Mouse (Mus musculus) telencephalon, adult 2 months (tissue): Measurements from ENCODE around the gene Ptpn1.

Experiments
- DNase-seq: peaks from one replicate; pipeline ENCODE4 v3.0.0-alpha.2; 2011; ENCODE audit warnings: low read depth, low spot score

Gene Ptpn1

GRCm38 (mm10) chr2:167931985-167932726, at the start of gene Ptpn1:
Gene Ptpn1, plus strand, starts transcription at chr2:167932057.
- peak; percentile 94 for DNase-seq

GRCm38 (mm10) chr2:167886485-167886884, 45.4 kb upstream of the Ptpn1 start:
- DNase-seq, result no peak

- no peak for DNase-seq
Observed at GRCm38 (mm10) chr2:167887516-167888347, 44.1 kb upstream of the Ptpn1 start.

GRCm38 (mm10) chr2:167888834-167889233, 43.0 kb upstream of the Ptpn1 start:
- no peak for DNase-seq

GRCm38 (mm10) chr2:167889886-167890285, 42.0 kb upstream of the Ptpn1 start:
- DNase-seq, result no peak

GRCm38 (mm10) chr2:167891908-167892307, 39.9 kb upstream of the Ptpn1 start:
- DNase-seq, result no peak

GRCm38 (mm10) chr2:167893680-167894079, 38.2 kb upstream of the Ptpn1 start:
- no peak for DNase-seq

GRCm38 (mm10) chr2:167894948-167895372, 36.9 kb upstream of the Ptpn1 start:
- DNase-seq, result peak; percentile 39

- DNase-seq, result peak; percentile 21
Observed at GRCm38 (mm10) chr2:167897896-167898295, 34.0 kb upstream of the Ptpn1 start.

- no peak for DNase-seq
Observed at GRCm38 (mm10) chr2:167899989-167900421, 31.9 kb upstream of the Ptpn1 start.

- DNase-seq, result no peak
Observed at GRCm38 (mm10) chr2:167902116-167902703, 29.6 kb upstream of the Ptpn1 start.

GRCm38 (mm10) chr2:167903242-167903952, 28.5 kb upstream of the Ptpn1 start:
- no peak for DNase-seq

GRCm38 (mm10) chr2:167904621-167905367, 27.1 kb upstream of the Ptpn1 start:
- no peak for DNase-seq

GRCm38 (mm10) chr2:167905561-167905960, 26.3 kb upstream of the Ptpn1 start:
- no peak for DNase-seq

- no peak for DNase-seq
Observed at GRCm38 (mm10) chr2:167906729-167907128, 25.1 kb upstream of the Ptpn1 start.

- no peak for DNase-seq
Observed at GRCm38 (mm10) chr2:167909531-167910177, 22.2 kb upstream of the Ptpn1 start.

- no peak for DNase-seq
Observed at GRCm38 (mm10) chr2:167910178-167910540, 21.7 kb upstream of the Ptpn1 start.

GRCm38 (mm10) chr2:167911511-167911910, 20.3 kb upstream of the Ptpn1 start:
- DNase-seq, result no peak

- no peak for DNase-seq
Observed at GRCm38 (mm10) chr2:167919081-167919480, 12.8 kb upstream of the Ptpn1 start.

- DNase-seq, result no peak
Observed at GRCm38 (mm10) chr2:167920041-167920440, 11.8 kb upstream of the Ptpn1 start.
